Mouse (Mus musculus): ENCODE data around the gene 4632433K11Rik.

GRCm38 (mm10) chr7:5017931-5018330 is 16.0 kb upstream of the 4632433K11Rik start:
- TF ChIP-seq CTCF (conservative IDR thresholded peaks at IDR 0.05; ENCODE audit: low read length) (no peak), NANOG (IDR thresholded peaks at IDR 0.05; ENCODE audit: borderline replicate concordance, low read length) (no peak), POU5F1 (IDR thresholded peaks at IDR 0.05; ENCODE audit: borderline replicate concordance, low read length) (no peak)

Measured in E14TG2a.4 (cell line).